Mouse (Mus musculus): ENCODE results near the gene Psma5.

Gene Psma5

GRCm38 (mm10) chr3:108304747-108305146, 48.0 kb downstream of the Psma5 start:
- CTCF ChIA-PET, result no interaction called here

DNA sequence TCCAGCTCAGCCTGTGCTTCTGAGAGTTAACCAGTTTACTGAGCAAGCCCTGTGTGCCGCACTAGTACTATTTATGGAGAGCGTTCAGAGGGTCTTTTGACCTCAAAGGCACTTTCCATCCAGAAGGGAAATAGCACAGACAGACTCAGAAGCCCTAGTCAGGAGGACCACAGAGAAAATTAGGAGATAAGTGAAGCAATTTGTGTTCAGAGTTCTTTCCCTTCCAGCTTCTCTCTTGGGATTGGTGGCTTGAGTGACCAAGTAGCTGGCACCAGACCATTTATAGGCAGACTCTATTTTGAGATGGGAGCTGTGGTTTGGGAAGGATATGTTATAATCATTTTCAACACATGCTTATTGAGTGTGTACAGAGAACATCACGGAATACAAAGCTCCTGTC, 49.7 kb downstream of the Psma5 start:
- CTCF ChIA-PET, result no interaction called here

- CTCF ChIA-PET, result no interaction called here
These were observed 50.8 kb downstream of the Psma5 start for GRCm38 (mm10) chr3:108307485-108307884.

DNA sequence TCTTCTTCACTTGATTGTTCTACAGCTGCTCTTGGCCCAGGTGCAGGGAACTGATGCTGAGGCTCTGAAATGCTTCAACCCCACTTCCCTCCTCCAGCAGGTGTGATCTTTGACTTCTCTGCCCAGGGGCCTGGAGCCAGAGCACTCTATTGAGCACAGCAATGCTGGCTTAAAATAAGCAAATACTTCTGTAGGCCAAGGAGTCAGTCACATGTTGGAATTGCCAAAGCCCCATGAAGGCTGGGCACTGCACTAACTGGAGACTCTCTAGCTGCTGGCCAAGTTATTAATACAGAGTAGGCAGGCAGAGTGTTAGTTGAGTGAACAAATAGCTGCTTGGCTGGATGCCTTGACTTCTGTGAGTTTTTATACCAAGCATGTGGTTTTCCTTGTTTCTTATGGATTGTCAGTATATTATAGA, 54.2 kb downstream of the Psma5 start:
- CTCF ChIA-PET, result interaction anchor here (0.6 kb wide), 1 partner anchor 126 kb away, joined by 3 read pairs; no protein-coding TSS in a partner anchor

GRCm38 (mm10) chr3:108311688-108312087, 55.0 kb downstream of the Psma5 start:
- CTCF ChIA-PET, result no interaction called here

DNA sequence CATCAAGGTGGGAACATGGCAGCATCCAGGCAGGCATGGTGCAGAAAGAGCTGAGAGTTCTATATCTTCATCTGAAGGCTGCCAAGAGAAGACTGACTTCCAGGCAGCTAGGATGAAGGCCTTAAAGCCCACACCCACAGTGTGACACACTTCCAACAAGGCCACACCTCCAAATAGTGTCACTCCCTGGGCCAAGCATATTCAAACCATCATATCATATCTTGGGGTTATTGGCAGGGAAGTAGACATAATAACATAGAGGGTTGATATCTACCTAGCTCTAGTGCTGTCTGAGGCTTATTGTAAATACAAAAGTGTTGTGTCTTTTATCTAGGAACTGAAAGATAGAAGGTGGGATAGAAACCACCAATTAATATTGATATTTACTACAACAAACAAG, 55.7 kb downstream of the Psma5 start:
- CTCF ChIA-PET, result no interaction called here

DNA sequence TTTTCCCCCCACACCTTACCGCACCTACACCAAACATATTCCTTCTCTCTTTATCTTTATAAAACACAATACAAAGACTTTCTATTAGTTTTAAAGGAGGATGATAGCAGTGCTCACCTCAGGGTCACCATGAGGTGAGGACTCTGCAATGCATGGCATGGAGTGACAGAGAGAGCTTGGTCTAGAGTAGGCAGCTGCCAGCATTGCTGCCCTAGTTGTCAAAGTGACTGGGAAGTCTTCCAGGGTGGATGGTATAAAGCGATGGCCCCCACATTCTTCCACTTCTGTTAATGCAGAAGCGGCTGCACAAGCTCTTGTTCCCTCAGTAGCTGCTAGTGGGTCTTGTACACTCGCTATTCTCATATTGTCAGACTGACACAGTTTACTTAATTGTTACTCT, 56.4 kb downstream of the Psma5 start:
- CTCF ChIA-PET, result no interaction called here

DNA sequence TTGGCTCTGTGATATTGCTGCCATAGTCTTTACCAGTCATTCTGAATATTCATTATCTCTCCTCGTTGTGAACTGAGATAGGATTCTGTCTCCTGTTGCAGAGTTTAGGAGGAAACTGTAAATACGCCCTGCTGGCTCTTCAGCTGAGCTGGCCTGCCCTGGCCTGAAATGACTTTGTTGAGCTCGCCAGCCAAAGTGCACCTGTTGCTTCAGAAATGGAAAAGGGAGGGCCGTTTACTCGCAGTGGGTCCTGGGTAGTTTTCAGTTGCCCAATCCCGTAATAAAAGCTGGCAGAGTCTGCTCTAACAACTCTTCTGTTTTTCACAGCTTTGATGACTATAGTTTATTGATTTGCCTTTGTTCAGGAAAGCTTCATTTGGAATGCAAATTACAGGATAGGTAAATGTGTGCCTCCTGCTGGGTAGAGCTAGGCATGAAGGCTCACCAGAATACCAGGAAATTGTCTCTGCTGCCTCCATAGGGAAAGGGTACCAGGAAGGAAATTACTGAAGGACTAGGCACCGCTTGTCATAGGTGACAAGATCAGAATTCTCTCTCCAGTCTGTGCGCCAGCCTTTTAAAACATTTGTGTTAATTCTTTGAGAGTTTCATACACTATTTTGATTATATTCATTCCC, 57.4 kb downstream of the Psma5 start:
- CTCF ChIA-PET, result no interaction called here

GRCm38 (mm10) chr3:108318517-108318916, 61.8 kb downstream of the Psma5 start:
- CTCF ChIA-PET, result no interaction called here

GRCm38 (mm10) chr3:108321671-108322070, 64.9 kb downstream of the Psma5 start:
- CTCF ChIA-PET, result no interaction called here

DNA sequence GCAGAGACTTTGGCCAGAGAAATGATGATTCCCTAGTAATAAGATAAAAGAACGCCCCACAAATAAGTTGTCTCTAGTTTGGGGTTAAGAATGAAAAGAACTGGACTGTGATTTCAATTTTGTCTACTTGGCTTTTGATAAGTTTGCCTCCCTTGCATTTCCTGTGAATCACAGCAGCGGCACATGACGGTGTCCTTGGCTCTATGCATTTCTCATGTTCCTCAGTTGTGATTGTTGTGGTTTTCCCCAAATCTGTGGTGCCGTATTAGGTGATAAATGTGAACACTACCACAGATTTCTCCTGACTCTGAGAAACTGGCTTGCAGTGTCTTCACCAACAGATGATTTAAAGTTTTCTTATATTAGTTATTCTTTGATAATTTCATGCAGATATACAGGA, 65.4 kb downstream of the Psma5 start:
- CTCF ChIA-PET, result no interaction called here

- CTCF ChIA-PET, result no interaction called here
These were observed 66.2 kb downstream of the Psma5 start for GRCm38 (mm10) chr3:108322962-108323361.

- CTCF ChIA-PET, result no interaction called here
These were observed 68.1 kb downstream of the Psma5 start for GRCm38 (mm10) chr3:108324837-108325236.

DNA sequence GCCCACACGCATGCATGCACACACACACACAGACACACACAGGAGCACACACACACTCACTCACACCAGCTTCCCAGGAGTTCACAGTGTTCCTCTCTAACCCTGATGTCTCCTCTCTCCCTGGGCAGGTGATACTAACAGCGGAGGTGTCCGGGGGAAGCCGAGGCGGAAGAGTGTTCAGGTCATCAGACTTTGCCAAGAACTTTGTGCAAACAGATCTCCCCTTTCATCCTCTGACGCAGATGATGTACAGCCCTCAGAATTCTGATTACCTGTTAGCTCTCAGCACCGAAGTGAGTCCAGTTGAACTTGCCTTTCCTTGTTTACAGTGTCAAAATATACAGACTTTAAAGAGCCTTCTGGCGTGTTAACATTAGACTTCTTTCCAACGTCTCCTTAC, 68.8 kb downstream of the Psma5 start:
- CTCF ChIA-PET, result no interaction called here

DNA sequence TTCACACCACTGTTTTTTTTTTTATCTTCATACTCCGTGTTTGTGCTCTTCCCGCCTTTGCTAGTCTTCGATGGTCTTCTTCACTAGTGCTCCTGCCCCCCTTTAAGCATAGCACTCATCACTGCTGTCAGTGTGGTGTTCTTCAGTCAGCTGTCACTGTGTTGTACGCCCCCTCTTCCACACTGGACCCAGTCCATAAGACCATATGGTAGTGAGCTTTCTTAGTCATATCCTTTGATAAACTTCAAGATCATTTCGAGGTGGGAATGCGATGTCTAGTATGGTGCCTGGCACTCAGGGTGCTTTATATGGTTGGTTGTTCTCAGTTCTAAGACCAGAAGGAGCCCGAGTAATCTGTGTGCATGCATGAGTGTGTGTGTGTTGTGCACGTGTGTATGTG, 70.5 kb downstream of the Psma5 start:
- CTCF ChIA-PET, result no interaction called here

DNA sequence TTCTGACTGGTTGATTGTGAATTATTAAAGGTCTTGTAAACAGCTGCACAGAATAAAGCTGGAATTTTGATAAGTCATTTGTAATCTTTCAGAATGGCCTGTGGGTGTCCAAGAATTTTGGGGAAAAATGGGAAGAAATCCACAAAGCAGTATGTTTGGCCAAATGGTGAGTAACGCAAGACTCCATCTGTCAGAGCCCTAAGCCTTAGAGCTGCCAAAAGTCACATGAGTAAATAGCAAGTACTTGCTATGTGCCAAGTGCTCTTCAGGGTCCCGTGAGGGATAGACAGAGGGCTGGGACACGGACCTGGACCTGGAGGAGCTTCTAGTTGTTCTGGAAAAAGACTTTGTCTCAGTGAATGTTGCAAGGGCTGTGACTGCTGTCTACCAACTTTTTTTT, 71.2 kb downstream of the Psma5 start:
- CTCF ChIA-PET, result interaction anchor here (0.6 kb wide), 1 partner anchor 94 kb away, joined by 14 read pairs; no protein-coding TSS in a partner anchor

- CTCF ChIA-PET, result interaction anchor here (0.6 kb wide), 1 partner anchor 94 kb away, joined by 14 read pairs; no protein-coding TSS in a partner anchor
These were observed 71.7 kb downstream of the Psma5 start for GRCm38 (mm10) chr3:108328441-108328841.
